Mouse (Mus musculus) olfactory bulb, adult 2 months (tissue): ENCODE data around the gene 4930519G04Rik. TPM values are rescaled to one million over a fixed set of nuclear protein-coding genes. Genes with fewer than 3 reads are reported as not detected.
A peak's percentile ranks its signal among the peaks of the same experiment; 100 is the strongest.

Source experiments
- H3K27ac ChIP-seq: fragments of 200-500 bp; 2 replicates; pipeline ENCODE4 v1.5.1; 2012; ENCODE audit warnings: low read depth, low read length; ENCODE audit not compliant: insufficient read depth
- H3K4me1 ChIP-seq: fragments of 200-500 bp; 2 replicates; pipeline ENCODE4 v1.6.1; 2012; ENCODE audit warnings: low read length; ENCODE audit not compliant: control insufficient read depth, insufficient read depth
- H3K4me3 ChIP-seq: fragments of 200-500 bp; 2 replicates; pipeline ENCODE4 v1.5.1; 2012; ENCODE audit warnings: mild to moderate bottlenecking, low read depth, low read length, moderate library complexity; ENCODE audit not compliant: insufficient read depth
- CTCF ChIP-seq: fragments of 200-500 bp; IDR thresholded peaks from 2 replicates; pipeline ENCODE4 v1.5.1; 2012; ENCODE audit warnings: low read depth, mild to moderate bottlenecking, low read length, moderate library complexity; ENCODE audit not compliant: insufficient read depth
- POLR2A ChIP-seq: fragments of 200-500 bp; IDR thresholded peaks from 2 replicates; pipeline ENCODE4 v1.6.1; 2012; ENCODE audit warnings: mild to moderate bottlenecking, low read depth, low read length, moderate library complexity; ENCODE audit not compliant: insufficient read depth
- WGBS: fragments of 180-500 bp; shearing (Covaris S2); methylation state at CpG from one replicate; pipeline ENCODE4 v1.1.7; 2018; 5-methylcytosine and 5-hydroxymethylcytosine counted together
- polyA plus RNA-seq: library from polyadenylated mRNA; stranded (reverse); fragments of >200 nt; gene quantifications from 2 replicates; pipeline ENCODE4 v1.2.4, GENCODE M21; 2012; ENCODE audit warnings: low replicate concordance; ENCODE audit not compliant: missing spikeins, insufficient read depth, insufficient read length

4930519G04Rik gene
- polyA plus RNA-seq, 1 experiment: not detected

DNA sequence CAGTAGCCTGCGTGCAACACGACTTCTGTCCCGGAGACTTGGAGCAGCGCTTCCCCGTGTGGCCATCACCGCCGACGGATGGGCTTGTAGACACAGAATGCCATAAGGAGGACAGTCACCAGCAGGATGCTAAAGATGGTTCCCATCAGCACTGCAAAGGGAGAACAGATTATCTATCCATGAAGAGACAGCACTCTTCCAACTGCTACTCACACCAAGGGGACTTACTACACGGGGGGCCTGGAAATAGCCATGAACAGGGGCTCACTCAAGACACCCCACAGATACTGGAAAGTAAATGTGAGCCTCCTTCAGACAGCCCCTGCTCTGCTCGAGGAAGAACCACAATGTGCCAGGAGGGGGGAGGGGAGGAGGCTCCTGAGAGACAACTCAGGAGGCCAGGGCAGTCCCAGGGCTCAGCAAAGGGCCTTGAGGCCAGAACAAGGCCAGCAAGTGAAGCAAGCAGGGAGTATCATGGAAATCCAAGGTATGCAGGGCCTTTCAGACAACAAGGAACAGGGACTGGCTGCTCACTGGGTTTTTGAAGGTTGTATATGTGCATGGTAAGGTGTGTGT lies 44.2 kb upstream of the 4930519G04Rik start:
- Histone ChIP-seq H3K27ac (no peak overlapping the region), H3K4me3 (no peak overlapping the region), H3K4me1 (peaks cover 20% of the 10 kb centered on the region)
- TF ChIP-seq POLR2A: no peak
- TF ChIP-seq CTCF: no peak
- WGBS: 78% methylated on average over 10 of the region's 10 CpGs

- no peak overlapping the region for H3K4me3 ChIP-seq
- H3K27ac ChIP-seq: no peak overlapping the region
- 87% methylated on average over 5 of the region's 5 CpGs for WGBS
- peaks cover 20% of the 10 kb centered on the region for H3K4me1 ChIP-seq
- TF ChIP-seq CTCF: no peak
- TF ChIP-seq POLR2A: no peak
Observed at GRCm38 (mm10) chr5:114809826-114810225, 43.6 kb upstream of the 4930519G04Rik start.

DNA sequence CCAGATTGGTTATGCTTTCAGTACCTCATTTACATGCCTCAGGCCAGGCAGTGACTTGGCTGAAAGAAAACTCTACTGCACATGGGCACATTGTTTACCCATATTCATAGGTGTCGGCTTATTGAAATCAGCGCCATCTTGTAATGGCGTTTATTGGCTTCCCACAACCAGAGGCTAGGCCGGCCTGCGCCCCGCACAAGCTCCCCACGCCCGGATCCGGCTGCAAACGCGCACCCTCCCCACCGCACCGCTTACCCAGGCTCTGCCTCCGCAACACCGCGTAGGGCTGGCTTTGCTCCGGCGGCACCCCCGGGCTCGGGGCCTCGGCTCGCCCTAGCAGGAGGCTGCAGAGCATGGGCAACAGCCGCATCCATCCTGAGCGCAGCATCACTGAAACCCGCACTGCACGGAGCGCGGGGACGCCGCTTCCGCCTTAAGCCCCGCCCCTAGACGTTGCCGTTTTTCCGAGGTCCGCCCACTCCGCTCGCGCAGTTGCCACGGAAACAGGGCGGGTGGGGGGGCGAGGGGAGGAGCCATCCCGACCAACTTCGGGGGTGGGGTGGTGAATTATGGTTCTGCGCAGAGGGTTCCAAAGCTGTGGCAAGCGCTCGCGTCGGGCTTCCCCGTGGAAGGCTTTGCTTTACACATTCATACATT lies 39.8 kb upstream of the 4930519G04Rik start:
- TF ChIP-seq POLR2A (peak; percentile 87), CTCF (no peak)
- under 1% methylated on average over 50 of the region's 50 CpGs for whole genome bisulfite sequencing
- Histone ChIP-seq H3K27ac (peak overlapping the region; percentile 87), H3K4me1 (peaks cover 17% of the 10 kb centered on the region), H3K4me3 (peak overlapping the region; percentile 77)

DNA sequence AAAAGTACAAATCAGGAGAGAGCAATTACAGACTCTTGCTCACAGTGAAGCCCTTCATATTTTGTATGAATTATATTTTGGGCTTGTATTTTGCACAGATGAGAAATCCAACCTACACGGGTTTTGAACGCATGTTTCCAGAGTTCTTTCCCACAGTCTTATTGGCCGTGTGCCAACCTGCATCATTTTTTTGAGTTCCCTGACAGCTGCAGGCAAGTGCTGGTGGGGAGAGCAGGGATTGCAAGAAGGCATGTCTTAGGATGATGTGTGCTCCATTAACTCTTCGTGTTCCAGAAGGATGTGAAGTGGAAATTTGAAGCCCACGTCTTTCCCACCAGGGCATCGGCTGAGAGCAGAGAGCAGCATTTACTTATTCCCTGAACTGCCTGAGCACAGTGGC lies 36.9 kb upstream of the 4930519G04Rik start:
- Histone ChIP-seq H3K4me3 (no peak overlapping the region), H3K27ac (no peak overlapping the region), H3K4me1 (peaks cover 13% of the 10 kb centered on the region)
- TF ChIP-seq CTCF (no peak), POLR2A (no peak)
- WGBS: 75% methylated on average over 6 of the region's 6 CpGs

DNA sequence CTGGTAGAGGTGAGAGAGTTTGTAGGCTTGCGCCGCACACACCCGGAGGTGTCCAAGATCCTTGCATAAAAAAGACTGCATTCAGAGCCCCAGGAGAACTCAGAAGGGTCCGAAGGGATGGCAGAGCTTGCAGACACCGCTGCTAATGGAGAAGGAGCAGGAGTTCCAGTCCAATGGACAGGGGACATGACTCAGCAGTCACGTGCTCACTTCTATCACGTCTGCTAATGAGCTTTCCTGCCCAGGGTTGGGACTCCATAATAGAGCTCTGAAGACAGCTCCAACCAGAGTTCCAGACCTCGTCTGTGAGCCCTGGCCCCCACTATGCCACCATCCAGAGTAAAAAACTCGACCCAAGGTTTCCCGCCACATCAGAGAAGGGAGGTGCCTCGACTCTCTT lies 35.3 kb upstream of the 4930519G04Rik start:
- no peak for TF ChIP-seq CTCF
- no peak for TF ChIP-seq POLR2A
- WGBS: 75% methylated on average over 11 of the region's 11 CpGs
- H3K27ac ChIP-seq: no peak overlapping the region
- H3K4me1 ChIP-seq: peaks cover 6% of the 10 kb centered on the region
- no peak overlapping the region for H3K4me3 ChIP-seq

DNA sequence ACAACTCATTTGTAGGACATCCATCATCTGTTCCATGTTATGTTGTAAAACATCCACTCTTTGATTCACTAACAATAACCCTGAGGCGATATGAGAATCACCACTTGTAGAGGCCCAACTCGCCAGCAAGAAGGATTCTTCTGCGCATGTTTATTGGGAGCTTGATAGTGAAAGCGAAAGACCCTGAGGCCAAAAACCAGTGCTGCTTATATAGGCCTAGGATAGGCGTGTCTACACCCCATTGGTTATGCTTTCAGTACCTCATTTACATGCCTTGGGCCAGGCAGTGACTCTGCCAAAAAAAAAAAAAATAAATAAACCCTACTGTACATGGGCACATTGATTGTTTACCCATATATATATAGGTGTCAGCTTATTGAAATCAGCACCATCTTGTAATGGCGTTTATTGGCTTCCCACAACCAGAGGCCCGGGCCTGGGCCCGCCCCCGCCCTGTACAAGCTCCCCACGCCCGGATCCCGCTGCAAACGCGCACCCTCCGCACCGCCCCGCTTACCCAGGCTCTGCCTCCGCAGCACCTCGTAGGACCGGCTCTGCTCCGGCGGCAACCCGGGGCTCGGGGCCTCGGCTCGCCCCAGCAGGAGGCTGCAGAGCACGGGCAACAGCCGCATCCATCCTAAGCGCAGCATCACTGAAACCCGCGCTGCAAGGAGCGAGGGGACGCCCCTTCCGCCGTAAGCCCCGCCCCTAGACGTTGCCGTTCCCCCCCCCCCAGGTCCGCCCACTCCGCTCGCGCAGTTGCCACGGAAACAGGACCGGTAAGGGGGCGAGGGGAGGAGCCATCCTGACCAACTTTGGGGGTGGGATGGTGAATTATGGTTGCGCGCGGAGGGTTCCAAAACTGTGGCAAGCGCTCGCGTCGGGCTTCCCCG lies 30.4 kb upstream of the 4930519G04Rik start, which contains the start of gene 1500011B03Rik:
Gene 1500011B03Rik (minus strand): TSS at position 673 of the 893 bp plus-strand sequence.
- Histone ChIP-seq H3K27ac (peak within 1 kb of the TSS; percentile 80), H3K4me3 (peak within 1 kb of the TSS; percentile 98), H3K4me1 (peaks cover 11% of the 10 kb centered on the region)
- WGBS: 6% methylated on average over 52 of the region's 53 CpGs
- TF ChIP-seq CTCF: no peak
- peak; percentile 62; the same call in 1 of the 2 replicates for TF ChIP-seq POLR2A

- no peak overlapping the region for H3K27ac ChIP-seq
- no peak overlapping the region for H3K4me3 ChIP-seq
- WGBS: 7% methylated on average over 9 of the region's 9 CpGs
- no peak for TF ChIP-seq POLR2A
- peak; percentile 96 for TF ChIP-seq CTCF
- peaks cover 6% of the 10 kb centered on the region for H3K4me1 ChIP-seq
Observed at GRCm38 (mm10) chr5:114824197-114824596, 29.3 kb upstream of the 4930519G04Rik start.

DNA sequence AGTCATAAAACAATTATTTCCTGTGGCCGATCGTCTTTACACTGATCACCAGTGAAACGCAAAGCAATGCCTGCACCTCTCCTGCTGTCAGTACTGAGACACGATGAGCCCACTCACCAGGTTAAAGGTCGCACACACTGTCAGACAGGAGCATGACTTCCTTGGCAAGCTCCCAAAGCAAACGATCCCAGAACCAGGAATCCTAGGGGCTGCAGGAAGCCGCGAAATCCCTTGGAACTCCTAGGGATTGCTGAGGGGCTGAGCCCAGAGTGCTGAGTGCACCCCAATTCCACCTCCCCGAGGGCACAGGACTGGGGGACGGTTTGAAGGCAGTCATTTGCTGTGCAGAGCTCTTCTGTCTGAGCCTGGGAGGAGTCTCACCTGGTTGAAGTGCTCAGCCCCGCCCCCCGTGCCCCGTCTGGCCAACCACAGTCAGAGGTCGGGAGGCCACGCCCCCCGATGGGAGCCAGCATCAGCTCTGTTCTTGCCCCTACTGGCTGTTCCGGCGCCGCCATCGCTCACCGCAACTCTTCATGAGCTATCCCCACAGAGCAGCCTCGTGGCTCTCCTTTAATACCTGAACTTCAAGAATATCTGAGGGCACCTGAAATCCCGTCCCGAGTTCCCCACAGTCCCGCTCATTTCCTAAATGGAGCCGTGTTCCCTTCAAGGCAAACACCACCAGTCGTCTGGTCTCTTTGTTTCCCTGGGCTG lies 27.3 kb upstream of the 4930519G04Rik start:
- H3K27ac ChIP-seq: 0 out of 2 replicates have a peak overlapping the region, but pooled peaks have one; percentile 6

More for the DNA sequence above, 27.3 kb upstream of the 4930519G04Rik start:
- TF ChIP-seq POLR2A (no peak), CTCF (no peak)
- H3K4me3 ChIP-seq: peak overlapping the region; percentile 40
- WGBS: 6% methylated on average over 27 of the region's 27 CpGs
- peaks cover 6% of the 10 kb centered on the region for H3K4me1 ChIP-seq
